Mouse (Mus musculus): ENCODE results near the gene Dnmt3a.

Gene Dnmt3a

DNA sequence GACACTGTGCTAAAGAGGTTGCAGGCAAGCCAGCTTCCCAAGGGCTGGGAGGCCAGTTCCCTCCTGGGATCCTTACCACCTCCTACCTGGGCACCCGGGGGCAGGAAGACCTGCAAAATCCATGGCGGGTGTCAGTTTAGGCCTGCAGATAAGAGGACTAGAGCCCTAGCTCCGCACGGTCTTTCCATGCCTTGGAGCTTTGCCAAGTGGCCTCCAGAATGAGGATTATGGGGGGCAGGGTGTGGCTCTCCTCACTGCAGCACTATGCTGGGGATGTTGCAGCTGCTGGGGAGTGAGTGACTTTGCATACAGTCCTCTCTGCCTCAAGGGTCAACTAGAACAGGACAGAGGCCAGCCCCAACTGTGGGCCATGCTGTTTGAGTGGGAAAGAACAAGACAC is 14.1 kb downstream of the Dnmt3a start:
- DNase-seq (ENCODE audit: low read depth): no peak

- DNase-seq (ENCODE audit: low read depth): no peak
These were observed 17.6 kb downstream of the Dnmt3a start for GRCm38 (mm10) chr12:3823408-3823807.

- no peak for DNase-seq (ENCODE audit: low read depth)
These were observed 19.3 kb downstream of the Dnmt3a start for GRCm38 (mm10) chr12:3824906-3825713.

DNA sequence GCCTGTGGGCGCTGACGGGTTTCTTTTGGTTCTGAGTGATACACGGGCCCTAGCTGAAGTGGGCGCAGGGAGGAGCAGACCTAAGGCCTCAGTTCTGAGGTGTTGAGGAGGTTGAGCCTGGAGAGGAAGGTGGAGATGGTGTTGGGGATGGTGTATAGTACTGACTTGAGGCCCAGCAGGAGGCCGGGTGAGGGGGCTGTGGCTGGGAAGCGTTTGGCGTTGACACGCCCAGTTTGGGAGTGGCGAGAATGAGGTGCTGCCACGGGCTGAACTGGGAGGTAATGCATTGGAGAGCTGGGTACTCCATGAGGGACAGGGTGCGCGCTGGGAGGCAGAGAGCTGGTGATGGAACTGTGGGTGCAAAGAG is 19.9 kb downstream of the Dnmt3a start:
- no peak for DNase-seq (ENCODE audit: low read depth)

GRCm38 (mm10) chr12:3827771-3828170 is 22.0 kb downstream of the Dnmt3a start:
- no peak for DNase-seq (ENCODE audit: low read depth)

GRCm38 (mm10) chr12:3833059-3833760 is 27.4 kb downstream of the Dnmt3a start:
- no peak for DNase-seq (ENCODE audit: low read depth)

GRCm38 (mm10) chr12:3833851-3834273 is 28.1 kb downstream of the Dnmt3a start:
- no peak for DNase-seq (ENCODE audit: low read depth)

DNA sequence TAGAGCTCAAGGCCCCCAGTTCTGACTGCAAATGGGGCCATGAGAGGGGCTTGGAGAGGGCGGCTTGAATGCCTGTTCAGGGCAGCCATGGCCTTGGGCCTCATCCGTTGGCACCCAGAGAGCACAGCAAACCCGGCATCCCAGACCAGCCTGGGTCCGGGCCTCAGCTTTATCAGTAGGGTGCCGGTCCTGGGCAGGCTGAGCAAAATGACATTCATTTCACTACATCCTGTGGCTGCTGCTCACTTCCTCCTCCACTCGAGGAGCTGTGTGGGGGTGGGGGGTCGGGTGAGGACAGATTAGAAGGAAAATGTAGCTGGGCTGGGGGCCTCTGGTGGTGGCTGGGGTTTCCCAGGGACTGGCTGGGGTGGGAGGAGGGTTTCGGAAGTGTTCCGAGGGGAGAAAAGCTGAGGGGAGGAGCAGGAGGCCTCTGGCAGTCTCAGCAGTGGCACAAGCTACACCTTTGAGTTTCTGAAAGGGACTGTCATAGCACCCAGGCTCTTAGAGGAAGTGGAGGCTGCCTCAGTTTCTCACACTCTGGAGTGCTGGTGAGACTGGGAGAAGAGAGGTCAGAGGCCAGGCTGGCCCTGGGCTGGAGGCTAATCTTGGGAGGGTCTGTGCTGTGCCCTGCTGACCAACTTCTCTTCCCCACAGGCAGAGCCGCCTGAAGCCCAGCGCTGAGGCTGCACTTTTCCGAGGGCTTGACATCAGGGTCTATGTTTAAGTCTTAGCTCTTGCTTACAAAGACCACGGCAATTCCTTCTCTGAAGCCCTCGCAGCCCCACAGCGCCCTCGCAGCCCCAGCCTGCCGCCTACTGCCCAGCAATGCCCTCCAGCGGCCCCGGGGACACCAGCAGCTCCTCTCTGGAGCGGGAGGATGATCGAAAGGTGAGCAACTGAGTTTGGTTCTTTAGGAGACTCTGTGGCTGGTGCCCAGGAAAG is 28.8 kb downstream of the Dnmt3a start:
- DNase-seq (ENCODE audit: low read depth): no peak

GRCm38 (mm10) chr12:3835576-3835975 is 29.8 kb downstream of the Dnmt3a start:
- DNase-seq (ENCODE audit: low read depth): no peak

DNA sequence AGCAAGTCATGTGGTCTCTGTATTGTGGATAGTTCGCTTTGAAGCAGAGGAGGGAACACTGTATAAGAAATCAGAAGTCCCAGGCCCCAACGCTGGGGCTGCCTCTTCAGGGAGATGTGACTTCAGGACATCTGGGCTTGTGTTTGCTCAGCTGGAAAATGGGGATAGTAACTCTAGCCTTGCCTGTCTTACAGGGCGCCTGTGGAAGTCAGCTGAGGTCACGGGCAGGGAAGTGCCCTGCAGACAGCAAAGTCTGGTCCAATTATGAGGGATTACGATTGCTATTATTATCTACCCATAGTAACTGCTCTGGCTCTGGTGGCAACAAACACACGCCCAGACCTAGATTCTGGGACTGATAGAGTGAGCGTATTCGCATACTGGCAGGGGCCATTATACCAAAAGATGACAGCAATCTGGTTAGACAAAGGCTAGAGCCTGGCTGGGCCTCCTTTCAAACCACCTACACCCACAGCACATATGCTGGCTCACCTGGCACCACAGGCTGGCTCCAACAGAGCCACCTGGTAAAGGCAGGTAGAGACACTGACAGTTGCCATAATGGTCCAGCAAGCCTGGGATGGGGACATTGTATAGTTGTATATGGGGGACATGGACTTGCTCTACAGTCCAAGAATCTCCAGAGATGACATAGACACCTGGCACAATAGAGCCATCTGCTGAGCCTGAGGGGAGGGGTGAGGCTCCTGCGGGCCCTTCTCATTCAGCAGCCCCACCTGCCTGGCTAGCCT is 31.4 kb downstream of the Dnmt3a start:
- no peak for DNase-seq (ENCODE audit: low read depth)

DNA sequence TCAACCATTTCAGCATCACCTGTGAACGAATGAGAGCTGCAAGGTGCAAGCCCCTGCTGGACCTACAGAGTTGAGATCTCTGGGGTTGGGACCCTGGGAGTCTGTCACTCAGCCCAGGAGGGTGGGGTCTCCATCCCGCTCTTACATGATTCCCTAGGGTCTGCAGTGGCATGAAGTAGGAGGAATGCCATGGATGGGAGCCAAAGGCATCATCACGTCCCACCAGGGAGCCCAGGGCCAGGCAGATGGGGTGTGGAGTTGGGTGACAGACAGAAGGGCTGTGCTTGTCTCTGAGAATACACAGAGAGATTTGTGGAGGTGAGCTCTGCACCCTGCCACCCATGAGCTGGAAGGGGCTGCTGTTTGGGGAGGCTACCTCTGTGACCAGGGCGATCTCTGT is 32.2 kb downstream of the Dnmt3a start:
- DNase-seq (ENCODE audit: low read depth): no peak

- DNase-seq (ENCODE audit: low read depth): no peak
These were observed 33.9 kb downstream of the Dnmt3a start for GRCm38 (mm10) chr12:3839662-3840061.

DNA sequence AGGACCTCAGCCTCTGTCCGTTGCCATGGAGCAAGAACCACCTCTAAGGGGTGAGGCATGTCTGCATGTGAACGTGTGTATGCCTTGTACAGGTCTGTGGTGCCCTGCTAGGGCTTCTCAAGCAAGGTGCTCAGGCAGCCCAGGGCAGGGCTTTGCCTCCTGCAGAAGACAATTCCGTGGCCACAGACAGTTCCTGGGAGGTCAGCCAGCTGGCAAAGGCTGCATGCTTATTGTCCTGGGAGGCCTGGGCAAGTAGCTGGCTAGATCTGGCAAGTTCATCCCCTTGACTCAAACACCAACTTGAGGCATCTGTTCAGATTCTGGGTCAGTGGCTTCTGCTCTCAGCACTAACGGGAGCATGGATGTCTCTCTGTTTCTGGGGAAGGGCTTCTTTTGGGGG is 35.3 kb downstream of the Dnmt3a start:
- no peak for DNase-seq (ENCODE audit: low read depth)

DNA sequence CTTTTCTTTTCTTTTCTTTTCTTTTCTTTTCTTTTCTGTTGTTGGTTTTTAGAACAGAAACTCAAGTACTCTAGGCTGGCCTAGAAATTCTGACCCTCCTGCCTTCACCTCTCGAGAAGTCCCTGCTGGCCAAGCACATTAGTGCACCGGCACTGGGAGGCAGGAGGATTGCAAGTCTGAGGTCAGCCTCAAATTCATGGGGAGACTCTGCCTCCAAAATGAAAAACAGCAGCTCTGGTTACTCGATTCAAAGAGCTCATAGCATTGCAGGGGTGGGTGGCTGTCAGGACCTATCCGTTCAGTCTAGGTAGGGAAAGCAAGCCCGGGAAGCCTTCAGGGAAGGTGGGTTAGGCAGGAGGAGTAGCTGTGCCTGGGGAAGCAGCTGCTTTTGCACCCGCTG is 37.0 kb downstream of the Dnmt3a start:
- DNase-seq (ENCODE audit: low read depth): no peak

DNA sequence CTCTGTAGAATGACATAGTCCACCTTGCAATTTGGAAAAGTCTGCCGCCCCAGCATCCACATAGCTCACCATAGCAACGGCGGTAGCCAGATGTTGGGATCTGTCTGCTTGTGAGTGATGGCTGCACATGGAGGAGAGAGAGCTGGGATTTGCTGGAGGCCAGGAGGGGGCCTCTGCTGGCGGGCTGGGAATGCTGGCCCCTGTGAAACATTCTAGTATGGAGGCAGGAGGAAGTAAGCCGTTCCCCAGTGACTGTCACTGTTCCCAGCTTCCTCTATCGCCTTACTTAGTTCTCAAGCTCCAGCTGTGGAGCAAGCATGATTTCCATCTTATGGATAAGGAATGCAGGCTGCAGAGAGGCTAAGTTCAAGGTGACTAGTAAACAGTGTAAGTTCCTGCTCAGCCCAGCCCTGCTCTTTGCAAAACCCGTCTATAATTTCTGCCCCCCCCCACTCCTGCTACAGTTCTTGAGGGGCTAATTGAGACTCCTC is 37.6 kb downstream of the Dnmt3a start:
- DNase-seq (ENCODE audit: low read depth): no peak

GRCm38 (mm10) chr12:3843918-3844317 is 38.1 kb downstream of the Dnmt3a start:
- no peak for DNase-seq (ENCODE audit: low read depth)

- no peak for DNase-seq (ENCODE audit: low read depth)
These were observed 38.5 kb downstream of the Dnmt3a start for GRCm38 (mm10) chr12:3844335-3844734.

DNA sequence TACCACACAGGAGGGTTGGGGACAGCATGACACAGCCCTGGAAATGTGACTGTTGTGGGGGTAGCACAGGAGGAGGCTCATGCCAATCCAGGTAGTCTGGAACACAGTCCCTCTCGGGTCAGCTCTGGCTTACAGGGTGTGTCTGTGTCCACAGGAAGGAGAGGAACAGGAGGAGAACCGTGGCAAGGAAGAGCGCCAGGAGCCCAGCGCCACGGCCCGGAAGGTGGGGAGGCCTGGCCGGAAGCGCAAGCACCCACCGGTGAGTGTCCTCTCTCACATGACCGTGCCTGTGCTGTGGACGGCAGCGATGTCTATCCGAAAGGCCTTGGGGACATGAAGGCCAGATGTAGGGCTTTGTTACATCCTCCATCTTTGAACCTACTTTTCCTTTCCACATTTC is 43.7 kb downstream of the Dnmt3a start:
- DNase-seq (ENCODE audit: low read depth): no peak

DNA sequence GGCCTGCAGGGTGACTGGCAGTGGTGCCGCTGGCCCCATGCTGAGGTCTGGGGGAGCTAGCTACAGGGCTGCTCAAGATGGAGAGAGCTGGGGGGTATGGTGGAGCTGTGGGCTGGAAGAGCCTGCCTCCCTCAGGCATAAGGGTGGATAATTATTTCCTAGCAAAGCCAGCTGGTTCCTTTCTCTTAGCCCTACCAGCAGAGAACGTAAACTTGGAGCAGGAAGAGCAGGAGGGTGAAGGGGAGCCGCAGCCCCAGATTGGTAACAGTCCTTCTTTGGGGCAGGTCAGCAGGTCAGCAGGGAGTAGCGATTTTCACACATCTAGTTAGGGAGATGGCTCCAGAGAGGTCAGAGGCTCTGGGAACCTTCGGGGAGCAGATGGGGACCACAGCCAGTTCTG is 44.4 kb downstream of the Dnmt3a start:
- DNase-seq (ENCODE audit: low read depth): no peak

GRCm38 (mm10) chr12:3850731-3851130 is 44.9 kb downstream of the Dnmt3a start:
- no peak for DNase-seq (ENCODE audit: low read depth)

- no peak for DNase-seq (ENCODE audit: low read depth)
These were observed 45.4 kb downstream of the Dnmt3a start for GRCm38 (mm10) chr12:3851179-3851578.

GRCm38 (mm10) chr12:3852521-3852920 is 46.7 kb downstream of the Dnmt3a start:
- DNase-seq (ENCODE audit: low read depth): no peak

Measured in c-Kit-positive CD71-negative TER-119-negative erythroid progenitor cells, embryonic 14.5 days (primary cell).